Mouse (Mus musculus): Measurements from ENCODE around the gene Nek6. TPM values are rescaled to one million over a fixed set of nuclear protein-coding genes. Genes with fewer than 3 reads are reported as not detected.

The Nek6 gene
- polyA plus RNA-seq, 1 experiment = 3.3 TPM

DNA sequence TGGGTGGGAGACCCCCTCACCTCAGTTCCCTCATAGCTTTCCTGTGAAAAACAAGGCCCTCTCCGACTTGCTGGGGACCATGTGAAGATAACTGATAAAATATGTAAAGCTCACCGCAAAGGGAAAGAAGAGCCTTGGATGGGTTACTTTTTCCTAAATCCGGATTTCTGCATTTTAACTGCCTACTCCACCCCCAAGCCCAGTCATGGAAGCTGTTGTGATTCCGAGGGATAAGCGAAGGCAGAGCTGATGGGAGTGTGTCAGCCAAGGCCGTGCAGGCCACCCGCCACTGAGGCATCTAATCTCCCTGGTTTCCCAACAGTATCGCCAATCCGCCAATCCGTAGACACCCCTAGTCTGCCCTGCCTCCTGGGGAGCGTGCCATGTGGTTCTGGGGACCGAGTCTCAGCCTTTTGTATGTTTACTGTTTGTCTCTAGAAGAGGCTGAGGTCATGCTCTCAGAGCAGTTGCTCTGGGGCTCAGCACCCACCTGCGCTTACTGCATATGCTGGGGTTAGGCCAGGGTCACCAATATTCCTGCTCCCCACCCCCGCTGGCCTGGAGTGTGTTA is 18.2 kb downstream of the Nek6 start:
- no peak overlapping the region for H3K27ac ChIP-seq (ENCODE audit: control insufficient read depth, insufficient read depth, low read depth, low read length)
- H3K4me3 ChIP-seq (ENCODE audit: control insufficient read depth, low read depth, low read length) = no peak overlapping the region
- TF ChIP-seq CTCF (IDR thresholded peaks at IDR 0.05; ENCODE audit: control insufficient read depth, insufficient read depth, insufficient replicate concordance, low read depth, low read length) = no peak
- no peak for TF ChIP-seq POLR2A (IDR thresholded peaks at IDR 0.05; ENCODE audit: control insufficient read depth, low read depth, low read length)

DNA sequence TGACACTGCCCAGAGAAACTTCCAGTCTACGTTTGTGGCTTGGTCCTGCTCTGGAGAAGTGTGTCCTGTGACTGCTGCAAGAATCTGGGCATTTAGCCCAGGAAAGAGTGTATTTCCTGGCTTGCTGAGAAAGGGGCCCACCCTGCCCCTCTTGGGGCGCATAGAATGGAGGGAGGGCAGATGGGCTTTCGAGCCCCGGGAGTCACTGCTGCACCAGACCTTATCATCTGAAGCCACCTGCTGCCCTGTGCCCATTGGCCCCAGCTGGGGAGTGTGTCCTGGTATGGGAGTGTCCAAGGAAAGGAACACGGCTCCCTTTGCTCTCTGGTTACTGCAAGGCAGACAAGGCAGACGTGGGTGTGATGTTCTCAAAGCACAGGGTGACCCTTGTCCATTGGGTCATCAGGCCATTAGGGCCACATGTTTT is 19.5 kb downstream of the Nek6 start:
- Histone ChIP-seq H3K27me3 (ENCODE audit: control insufficient read depth, insufficient read depth, low read length) (no peaks in the 10 kb centered on the region), H3K4me3 (ENCODE audit: control insufficient read depth, low read depth, low read length) (no peak overlapping the region), H3K36me3 (ENCODE audit: control insufficient read depth, insufficient read depth, low read length) (no peaks in the 10 kb centered on the region), H3K27ac (ENCODE audit: control insufficient read depth, insufficient read depth, low read depth, low read length) (no peak overlapping the region), H3K4me1 (ENCODE audit: control insufficient read depth, insufficient read depth, low read length) (peaks cover 6% of the 10 kb centered on the region; the same call in 1 of the 2 replicates)
- TF ChIP-seq POLR2A (IDR thresholded peaks at IDR 0.05; ENCODE audit: control insufficient read depth, low read depth, low read length) (no peak), CTCF (IDR thresholded peaks at IDR 0.05; ENCODE audit: control insufficient read depth, insufficient read depth, insufficient replicate concordance, low read depth, low read length) (no peak)

More for the DNA sequence above, 18.2 kb downstream of the Nek6 start:
- Histone ChIP-seq H3K36me3 (ENCODE audit: control insufficient read depth, insufficient read depth, low read length) (no peaks in the 10 kb centered on the region), H3K4me1 (ENCODE audit: control insufficient read depth, insufficient read depth, low read length) (peaks cover 6% of the 10 kb centered on the region; the same call in 1 of the 2 replicates), H3K27me3 (ENCODE audit: control insufficient read depth, insufficient read depth, low read length) (no peaks in the 10 kb centered on the region)

DNA sequence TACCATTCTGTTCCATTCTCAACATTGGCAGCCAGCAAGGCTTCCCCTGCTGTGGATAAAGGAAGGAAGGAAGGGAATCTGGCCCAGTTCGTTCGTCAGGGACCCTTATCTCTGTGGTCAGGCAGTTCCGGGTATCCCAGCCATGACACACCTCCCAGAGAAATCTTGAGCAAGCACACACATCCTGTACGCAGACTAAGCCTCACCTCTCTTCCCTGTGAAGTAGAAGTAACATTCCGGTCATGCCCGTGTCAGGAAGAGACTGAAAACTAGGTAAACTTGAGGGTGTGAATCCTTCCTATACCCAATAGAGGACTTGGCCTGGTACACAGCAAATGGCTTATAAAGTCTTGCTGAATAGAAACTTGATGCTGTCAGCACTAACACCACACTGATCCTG is 21.9 kb downstream of the Nek6 start:
- no peak overlapping the region for H3K27ac ChIP-seq (ENCODE audit: control insufficient read depth, insufficient read depth, low read depth, low read length)
- H3K4me3 ChIP-seq (ENCODE audit: control insufficient read depth, low read depth, low read length) = no peak overlapping the region
- TF ChIP-seq POLR2A (IDR thresholded peaks at IDR 0.05; ENCODE audit: control insufficient read depth, low read depth, low read length) = no peak
- no peak for TF ChIP-seq CTCF (IDR thresholded peaks at IDR 0.05; ENCODE audit: control insufficient read depth, insufficient read depth, insufficient replicate concordance, low read depth, low read length)
- no peaks in the 10 kb centered on the region for H3K36me3 ChIP-seq (ENCODE audit: control insufficient read depth, insufficient read depth, low read length)
- H3K4me1 ChIP-seq (ENCODE audit: control insufficient read depth, insufficient read depth, low read length) = peaks cover 6% of the 10 kb centered on the region; the same call in 1 of the 2 replicates
- no peaks in the 10 kb centered on the region for H3K27me3 ChIP-seq (ENCODE audit: control insufficient read depth, insufficient read depth, low read length)

DNA sequence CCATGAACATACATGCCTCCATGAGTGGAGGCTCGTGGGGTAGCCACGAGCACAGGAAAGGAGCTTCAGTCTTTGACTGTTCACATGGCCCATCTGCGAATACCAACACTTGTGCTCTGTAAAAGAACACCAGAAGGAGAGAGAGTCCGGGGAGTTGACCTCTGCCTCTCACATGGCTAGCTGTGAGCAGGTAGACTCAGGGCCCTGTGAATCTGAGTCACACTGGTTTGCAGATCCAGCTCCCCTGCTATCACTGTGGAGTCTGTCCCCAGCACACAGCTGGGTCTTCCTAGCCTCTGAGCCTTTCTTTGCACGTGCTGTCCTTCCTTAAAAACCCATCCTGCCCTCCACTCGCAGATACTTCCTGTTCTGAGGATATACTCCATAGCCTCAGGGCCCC is 22.3 kb downstream of the Nek6 start:
- no peaks in the 10 kb centered on the region for H3K27me3 ChIP-seq (ENCODE audit: control insufficient read depth, insufficient read depth, low read length)
- no peak overlapping the region for H3K4me3 ChIP-seq (ENCODE audit: control insufficient read depth, low read depth, low read length)
- peaks cover 6% of the 10 kb centered on the region; the same call in 1 of the 2 replicates for H3K4me1 ChIP-seq (ENCODE audit: control insufficient read depth, insufficient read depth, low read length)
- H3K27ac ChIP-seq (ENCODE audit: control insufficient read depth, insufficient read depth, low read depth, low read length) = no peak overlapping the region
- H3K36me3 ChIP-seq (ENCODE audit: control insufficient read depth, insufficient read depth, low read length) = no peaks in the 10 kb centered on the region
- TF ChIP-seq POLR2A (IDR thresholded peaks at IDR 0.05; ENCODE audit: control insufficient read depth, low read depth, low read length) (no peak), CTCF (IDR thresholded peaks at IDR 0.05; ENCODE audit: control insufficient read depth, insufficient read depth, insufficient replicate concordance, low read depth, low read length) (no peak)

DNA sequence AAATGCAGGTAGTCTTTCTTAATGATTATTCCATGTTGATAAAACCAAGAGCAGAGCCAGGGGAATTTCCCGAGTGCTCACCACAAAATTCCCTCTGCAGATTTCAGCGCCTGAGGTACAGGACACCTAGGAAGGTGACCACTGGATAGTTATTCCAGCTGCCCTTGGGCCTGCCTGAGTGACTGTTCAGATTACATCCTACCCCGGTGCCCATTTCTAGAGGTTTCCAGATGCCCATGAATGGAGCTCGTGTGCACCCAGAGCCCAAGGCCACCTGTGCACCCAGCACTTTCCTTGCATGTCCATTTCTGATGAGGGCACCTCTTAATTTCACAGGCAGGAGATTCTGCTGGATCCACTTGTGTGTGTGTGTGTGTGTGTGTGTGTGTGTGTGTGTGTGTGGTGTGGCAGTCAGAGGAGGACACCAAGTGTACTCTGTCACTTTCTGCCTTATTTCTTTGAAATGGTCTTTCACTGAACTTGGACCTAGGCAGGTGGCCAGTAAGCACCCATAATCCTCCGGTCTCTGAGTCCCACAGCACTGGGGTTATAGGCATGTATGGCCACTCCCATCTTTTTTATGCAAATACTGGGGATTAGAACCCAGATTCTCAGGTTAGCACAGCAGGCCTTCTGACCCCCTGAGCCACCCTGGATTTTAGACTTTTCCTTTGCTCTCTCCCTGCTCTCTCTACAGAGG is 22.9 kb downstream of the Nek6 start:
- H3K27ac ChIP-seq (ENCODE audit: control insufficient read depth, insufficient read depth, low read depth, low read length) = no peak overlapping the region
- H3K36me3 ChIP-seq (ENCODE audit: control insufficient read depth, insufficient read depth, low read length) = no peaks in the 10 kb centered on the region
- H3K4me1 ChIP-seq (ENCODE audit: control insufficient read depth, insufficient read depth, low read length) = peaks cover 6% of the 10 kb centered on the region; the same call in 1 of the 2 replicates
- H3K4me3 ChIP-seq (ENCODE audit: control insufficient read depth, low read depth, low read length) = no peak overlapping the region
- no peak for TF ChIP-seq POLR2A (IDR thresholded peaks at IDR 0.05; ENCODE audit: control insufficient read depth, low read depth, low read length)
- TF ChIP-seq CTCF (IDR thresholded peaks at IDR 0.05; ENCODE audit: control insufficient read depth, insufficient read depth, insufficient replicate concordance, low read depth, low read length) = no peak
- no peaks in the 10 kb centered on the region for H3K27me3 ChIP-seq (ENCODE audit: control insufficient read depth, insufficient read depth, low read length)

DNA sequence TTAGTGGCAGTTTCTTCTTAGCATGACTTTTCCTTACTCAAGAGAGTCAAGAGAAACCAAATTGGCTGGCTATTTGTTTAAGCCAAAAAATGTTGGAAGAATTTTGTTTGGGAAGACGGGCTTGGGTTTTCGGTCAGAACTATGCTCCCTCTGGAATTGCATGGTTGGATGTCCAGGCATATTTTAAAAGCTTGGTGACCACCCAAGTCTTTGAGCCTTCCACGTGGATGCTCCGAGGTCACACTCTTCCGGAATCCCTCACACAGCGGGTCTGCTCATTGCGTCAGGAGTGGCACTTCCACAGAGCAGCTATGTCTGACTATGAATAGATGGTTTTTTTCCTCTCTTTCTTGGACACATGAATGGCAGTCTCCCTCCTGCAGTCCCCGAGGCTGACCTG is 23.6 kb downstream of the Nek6 start:
- H3K27ac ChIP-seq (ENCODE audit: control insufficient read depth, insufficient read depth, low read depth, low read length) = no peak overlapping the region
- TF ChIP-seq POLR2A (IDR thresholded peaks at IDR 0.05; ENCODE audit: control insufficient read depth, low read depth, low read length) (no peak), CTCF (IDR thresholded peaks at IDR 0.05; ENCODE audit: control insufficient read depth, insufficient read depth, insufficient replicate concordance, low read depth, low read length) (no peak)
- H3K36me3 ChIP-seq (ENCODE audit: control insufficient read depth, insufficient read depth, low read length) = no peaks in the 10 kb centered on the region
- peaks cover 3% of the 10 kb centered on the region; the same call in 1 of the 2 replicates for H3K4me1 ChIP-seq (ENCODE audit: control insufficient read depth, insufficient read depth, low read length)
- no peaks in the 10 kb centered on the region for H3K27me3 ChIP-seq (ENCODE audit: control insufficient read depth, insufficient read depth, low read length)
- H3K4me3 ChIP-seq (ENCODE audit: control insufficient read depth, low read depth, low read length) = no peak overlapping the region

DNA sequence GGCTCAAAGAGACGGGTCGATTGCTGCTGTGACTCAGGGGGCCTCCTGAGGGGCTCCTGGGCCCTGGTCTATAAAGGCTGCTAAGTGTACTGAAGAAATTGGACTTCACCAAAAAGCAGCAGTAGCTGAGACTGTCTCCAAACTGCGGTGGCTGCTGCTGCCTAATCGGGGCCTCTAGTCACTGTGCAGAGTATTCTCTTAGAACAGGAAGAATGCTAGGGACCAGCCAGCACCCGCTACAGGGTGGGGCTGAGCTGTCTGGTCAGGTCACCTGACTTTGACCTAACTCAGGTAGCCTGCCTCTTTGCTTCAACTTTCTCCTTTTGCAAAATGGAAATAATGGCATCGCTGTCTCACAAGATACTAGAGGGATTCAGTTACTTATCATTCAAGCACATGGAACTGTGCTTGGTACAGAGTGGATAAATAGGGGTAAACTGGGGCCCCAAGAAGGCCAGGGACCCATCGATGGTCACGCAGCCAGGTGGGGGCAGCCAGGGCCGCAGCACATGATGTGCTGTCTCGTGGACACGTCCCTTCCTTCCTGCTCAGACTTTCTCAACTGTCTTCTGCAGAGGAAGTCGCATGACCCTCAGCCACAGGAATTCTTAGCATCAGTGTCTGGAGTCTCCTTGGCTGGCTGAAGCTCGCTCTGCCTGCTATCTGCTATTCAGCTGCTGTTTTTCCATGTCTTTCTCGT is 24.2 kb downstream of the Nek6 start:
- no peaks in the 10 kb centered on the region for H3K27me3 ChIP-seq (ENCODE audit: control insufficient read depth, insufficient read depth, low read length)
- H3K27ac ChIP-seq (ENCODE audit: control insufficient read depth, insufficient read depth, low read depth, low read length) = no peak overlapping the region
- peaks cover 3% of the 10 kb centered on the region; the same call in 1 of the 2 replicates for H3K4me1 ChIP-seq (ENCODE audit: control insufficient read depth, insufficient read depth, low read length)
- TF ChIP-seq CTCF (IDR thresholded peaks at IDR 0.05; ENCODE audit: control insufficient read depth, insufficient read depth, insufficient replicate concordance, low read depth, low read length) (no peak), POLR2A (IDR thresholded peaks at IDR 0.05; ENCODE audit: control insufficient read depth, low read depth, low read length) (no peak)
- no peak overlapping the region for H3K4me3 ChIP-seq (ENCODE audit: control insufficient read depth, low read depth, low read length)
- H3K36me3 ChIP-seq (ENCODE audit: control insufficient read depth, insufficient read depth, low read length) = no peaks in the 10 kb centered on the region
